Mouse (Mus musculus): ENCODE data around the gene Fsip1.

GRCm38 (mm10) chr2:118270213-118270612 is 13.4 kb upstream of the Fsip1 start:
- TF ChIP-seq POLR2A (IDR thresholded peaks at IDR 0.05; ENCODE audit: insufficient read length, low read depth) (no peak), E2F4 (IDR thresholded peaks at IDR 0.05; ENCODE audit: insufficient read depth) (no peak), CEBPB (IDR thresholded peaks at IDR 0.05; ENCODE audit: insufficient read depth, poor library complexity, severe bottlenecking) (no peak), MYOG (IDR thresholded peaks at IDR 0.05; ENCODE audit: control insufficient read depth in 1 of 3, insufficient read depth in 1 of 3, insufficient read length in 2 of 3, low read depth in 2 of 3) (no peak), USF1 (IDR thresholded peaks at IDR 0.05; ENCODE audit: low read depth) (no peak), MAX (IDR thresholded peaks at IDR 0.05; ENCODE audit: low read depth) (no peak), TCF12 (IDR thresholded peaks at IDR 0.05; ENCODE audit: insufficient read depth, poor library complexity, severe bottlenecking) (no peak), SRF (IDR thresholded peaks at IDR 0.05; ENCODE audit: control insufficient read depth, insufficient read length, low read depth) (no peak), TCF3 (IDR thresholded peaks at IDR 0.05; ENCODE audit: insufficient read length, low read depth) (no peak), POLR2AphosphoS2 (IDR thresholded peaks at IDR 0.05; ENCODE audit: insufficient read length, low read depth) (no peak), MYOD1 (IDR thresholded peaks at IDR 0.05; ENCODE audit: control insufficient read depth in 1 of 3, insufficient read length in 2 of 3, low read depth in 2 of 3) (no peak), REST (IDR thresholded peaks at IDR 0.05; ENCODE audit: insufficient read depth, insufficient read length) (no peak)
